Mouse (Mus musculus) olfactory bulb, adult 2 months (tissue): ENCODE data around the gene Fgfr2.

Source experiments
- CTCF ChIP-seq: fragments of 200-500 bp; IDR thresholded peaks from 2 replicates; pipeline ENCODE4 v1.5.1; 2012; ENCODE audit warnings: low read depth, mild to moderate bottlenecking, low read length, moderate library complexity; ENCODE audit not compliant: insufficient read depth
- POLR2A ChIP-seq: fragments of 200-500 bp; IDR thresholded peaks from 2 replicates; pipeline ENCODE4 v1.6.1; 2012; ENCODE audit warnings: mild to moderate bottlenecking, low read depth, low read length, moderate library complexity; ENCODE audit not compliant: insufficient read depth

- no peak for TF ChIP-seq CTCF
- no peak for TF ChIP-seq POLR2A
Observed at GRCm38 (mm10) chr7:132323430-132323829, 799.7 kb downstream of the Fgfr2 start.
